Mouse (Mus musculus): ENCODE measurements around the gene Cacna2d2. TPM values are rescaled to one million over a fixed set of nuclear protein-coding genes. Genes with fewer than 3 reads are reported as not detected.
A peak's percentile ranks its signal among the peaks of the same experiment; 100 is the strongest.

The Cacna2d2 gene
- polyA plus RNA-seq, 1 experiment from 2014 or later: 1.00 TPM

- peaks cover 57% of the 10 kb centered on the region for H3K4me1 ChIP-seq
- no peak overlapping the region for H3K27ac ChIP-seq (replicated peaks)
- peak overlapping the region; percentile 68 for H3K4me3 ChIP-seq
- no peaks in the 10 kb centered on the region for H3K27me3 ChIP-seq (ENCODE audit: low read depth, poor library complexity, severe bottlenecking)
- 39% methylated on average over 10 of the region's 10 CpGs for WGBS
- DNase-seq (ENCODE audit: low spot score): no peak
- no peaks in the 10 kb centered on the region for H3K9me3 ChIP-seq (replicated peaks)
- peaks cover 61% of the 10 kb centered on the region for H3K36me3 ChIP-seq
Observed at GRCm38 (mm10) chr9:107541005-107541404, 141.6 kb downstream of the Cacna2d2 start.

GRCm38 (mm10) chr9:107541474-107542351 lies 142.3 kb downstream of the Cacna2d2 start, which contains the start of the genes Cyb561d2 and Nprl2:
Gene Cyb561d2, minus strand, starts transcription at chr9:107542193.
Gene Nprl2, plus strand, starts transcription at chr9:107542226.
- no peaks in the 10 kb centered on the region for H3K27me3 ChIP-seq (ENCODE audit: low read depth, poor library complexity, severe bottlenecking)
- H3K27ac ChIP-seq (replicated peaks): peak within 1 kb of the TSS; percentile 87
- peak; percentile 96 for DNase-seq (ENCODE audit: low spot score)
- H3K4me3 ChIP-seq: peak within 1 kb of the TSS; percentile 68
- WGBS: under 1% methylated on average over 46 of the region's 46 CpGs
- peaks cover 57% of the 10 kb centered on the region for H3K4me1 ChIP-seq
- H3K9me3 ChIP-seq (replicated peaks): no peaks in the 10 kb centered on the region
- peaks cover 60% of the 10 kb centered on the region for H3K36me3 ChIP-seq

- H3K27me3 ChIP-seq (ENCODE audit: low read depth, poor library complexity, severe bottlenecking): no peaks in the 10 kb centered on the region
- DNase-seq (ENCODE audit: low spot score): no peak
- peaks cover 57% of the 10 kb centered on the region for H3K4me1 ChIP-seq
- H3K4me3 ChIP-seq: peak overlapping the region; percentile 68
- peak overlapping the region; percentile 87 for H3K27ac ChIP-seq (replicated peaks)
- WGBS: 1% methylated on average over 11 of the region's 11 CpGs
- no peaks in the 10 kb centered on the region for H3K9me3 ChIP-seq (replicated peaks)
- H3K36me3 ChIP-seq: peaks cover 54% of the 10 kb centered on the region
Observed at GRCm38 (mm10) chr9:107542352-107542686, 142.9 kb downstream of the Cacna2d2 start.

- H3K9me3 ChIP-seq (replicated peaks): no peaks in the 10 kb centered on the region
- H3K4me3 ChIP-seq: peak overlapping the region; percentile 68
- peaks cover 50% of the 10 kb centered on the region for H3K36me3 ChIP-seq
- WGBS: 52% methylated on average over 8 of the region's 8 CpGs
- no peak overlapping the region for H3K27ac ChIP-seq (replicated peaks)
- DNase-seq (ENCODE audit: low spot score): no peak
- H3K4me1 ChIP-seq: peaks cover 57% of the 10 kb centered on the region
- peaks cover 4% of the 10 kb centered on the region for H3K27me3 ChIP-seq (ENCODE audit: low read depth, poor library complexity, severe bottlenecking)
Observed at GRCm38 (mm10) chr9:107542721-107543120, 143.3 kb downstream of the Cacna2d2 start.

- DNase-seq (ENCODE audit: low spot score): no peak
- peaks cover 59% of the 10 kb centered on the region for H3K4me1 ChIP-seq
- WGBS: 88% methylated on average over 11 of the region's 11 CpGs
- no peak overlapping the region for H3K27ac ChIP-seq (replicated peaks)
- H3K27me3 ChIP-seq (ENCODE audit: low read depth, poor library complexity, severe bottlenecking): peaks cover 10% of the 10 kb centered on the region
- H3K9me3 ChIP-seq (replicated peaks): no peaks in the 10 kb centered on the region
- peaks cover 44% of the 10 kb centered on the region for H3K36me3 ChIP-seq
- H3K4me3 ChIP-seq: peak overlapping the region; percentile 68; the same call in 1 of the 2 replicates
Observed at GRCm38 (mm10) chr9:107543299-107543698, 143.9 kb downstream of the Cacna2d2 start.

GRCm38 (mm10) chr9:107544196-107544700 lies 144.8 kb downstream of the Cacna2d2 start:
- no peaks in the 10 kb centered on the region for H3K9me3 ChIP-seq (replicated peaks)
- peaks cover 59% of the 10 kb centered on the region for H3K4me1 ChIP-seq
- peaks cover 19% of the 10 kb centered on the region for H3K27me3 ChIP-seq (ENCODE audit: low read depth, poor library complexity, severe bottlenecking)
- H3K4me3 ChIP-seq: no peak overlapping the region
- H3K27ac ChIP-seq (replicated peaks): no peak overlapping the region
- DNase-seq (ENCODE audit: low spot score): no peak
- 96% methylated on average over 17 of the region's 17 CpGs for WGBS
- peaks cover 34% of the 10 kb centered on the region for H3K36me3 ChIP-seq

- Histone ChIP-seq H3K27me3 (ENCODE audit: low read depth, poor library complexity, severe bottlenecking) (peaks cover 24% of the 10 kb centered on the region), H3K36me3 (peaks cover 29% of the 10 kb centered on the region), H3K9me3 (replicated peaks) (no peaks in the 10 kb centered on the region), H3K4me3 (no peak overlapping the region), H3K4me1 (peaks cover 60% of the 10 kb centered on the region), H3K27ac (replicated peaks) (no peak overlapping the region)
- 93% methylated on average over 12 of the region's 12 CpGs for WGBS
- no peak for DNase-seq (ENCODE audit: low spot score)
Observed at GRCm38 (mm10) chr9:107544729-107545128, 145.3 kb downstream of the Cacna2d2 start.

- Histone ChIP-seq H3K36me3 (peaks cover 25% of the 10 kb centered on the region), H3K27me3 (ENCODE audit: low read depth, poor library complexity, severe bottlenecking) (peaks cover 29% of the 10 kb centered on the region), H3K4me1 (peaks cover 65% of the 10 kb centered on the region), H3K9me3 (replicated peaks) (no peaks in the 10 kb centered on the region), H3K4me3 (no peak overlapping the region), H3K27ac (replicated peaks) (no peak overlapping the region)
- no peak for DNase-seq (ENCODE audit: low spot score)
- WGBS: 91% methylated on average over 10 of the region's 10 CpGs
Observed at GRCm38 (mm10) chr9:107545199-107545598, 145.8 kb downstream of the Cacna2d2 start.

- DNase-seq (ENCODE audit: low spot score): peak; percentile 77
- Histone ChIP-seq H3K36me3 (peaks cover 23% of the 10 kb centered on the region), H3K27ac (replicated peaks) (no peak overlapping the region), H3K4me1 (peaks cover 67% of the 10 kb centered on the region), H3K9me3 (replicated peaks) (no peaks in the 10 kb centered on the region), H3K4me3 (no peak overlapping the region), H3K27me3 (ENCODE audit: low read depth, poor library complexity, severe bottlenecking) (peaks cover 33% of the 10 kb centered on the region)
- 8% methylated on average over 3 of the region's 3 CpGs for WGBS
Observed at GRCm38 (mm10) chr9:107545602-107546001, 146.2 kb downstream of the Cacna2d2 start.

GRCm38 (mm10) chr9:107547026-107547425 lies 147.6 kb downstream of the Cacna2d2 start, which contains the start of gene Zmynd10:
Gene Zmynd10, plus strand, starts transcription at chr9:107547298.
- WGBS: 6% methylated on average over 20 of the region's 20 CpGs
- Histone ChIP-seq H3K4me1 (peaks cover 70% of the 10 kb centered on the region), H3K9me3 (replicated peaks) (no peaks in the 10 kb centered on the region), H3K27ac (replicated peaks) (peak within 1 kb of the TSS; percentile 46), H3K27me3 (ENCODE audit: low read depth, poor library complexity, severe bottlenecking) (peaks cover 47% of the 10 kb centered on the region), H3K4me3 (peak within 1 kb of the TSS; percentile 44), H3K36me3 (peaks cover 23% of the 10 kb centered on the region)
- peak; percentile 90 for DNase-seq (ENCODE audit: low spot score)

GRCm38 (mm10) chr9:107547957-107548356 lies 148.5 kb downstream of the Cacna2d2 start:
- no peaks in the 10 kb centered on the region for H3K9me3 ChIP-seq (replicated peaks)
- peaks cover 70% of the 10 kb centered on the region for H3K4me1 ChIP-seq
- peaks cover 56% of the 10 kb centered on the region for H3K27me3 ChIP-seq (ENCODE audit: low read depth, poor library complexity, severe bottlenecking)
- 0 out of 2 replicates have a peak overlapping the region, but pooled peaks have one; percentile 5 for H3K27ac ChIP-seq (replicated peaks)
- peaks cover 23% of the 10 kb centered on the region for H3K36me3 ChIP-seq
- 81% methylated on average over 5 of the region's 5 CpGs for WGBS
- DNase-seq (ENCODE audit: low spot score): no peak
- H3K4me3 ChIP-seq: no peak overlapping the region

- H3K9me3 ChIP-seq (replicated peaks): no peaks in the 10 kb centered on the region
- H3K4me3 ChIP-seq: no peak overlapping the region
- H3K4me1 ChIP-seq: peaks cover 71% of the 10 kb centered on the region
- peaks cover 16% of the 10 kb centered on the region for H3K36me3 ChIP-seq
- peaks cover 63% of the 10 kb centered on the region for H3K27me3 ChIP-seq (ENCODE audit: low read depth, poor library complexity, severe bottlenecking)
- DNase-seq (ENCODE audit: low spot score): no peak
- H3K27ac ChIP-seq (replicated peaks): no peak overlapping the region
- 90% methylated on average over 10 of the region's 10 CpGs for WGBS
Observed at GRCm38 (mm10) chr9:107548820-107549219, 149.4 kb downstream of the Cacna2d2 start.
